Mouse (Mus musculus) spleen, adult 2 months (tissue): ENCODE data around the gene Tspan3.

Experiments used
- CTCF ChIP-seq: fragments of 200-500 bp; IDR thresholded peaks from 2 replicates; pipeline ENCODE4 v1.5.1; 2011; ENCODE audit warnings: mild to moderate bottlenecking, inconsistent platforms; ENCODE audit not compliant: insufficient read depth, insufficient read length, insufficient replicate concordance; ENCODE audit errors: extremely low read depth
- POLR2A ChIP-seq: fragments of 200-500 bp; IDR thresholded peaks from 2 replicates; pipeline ENCODE4 v1.6.1; 2011; ENCODE audit warnings: low read depth, low read length, inconsistent platforms

DNA sequence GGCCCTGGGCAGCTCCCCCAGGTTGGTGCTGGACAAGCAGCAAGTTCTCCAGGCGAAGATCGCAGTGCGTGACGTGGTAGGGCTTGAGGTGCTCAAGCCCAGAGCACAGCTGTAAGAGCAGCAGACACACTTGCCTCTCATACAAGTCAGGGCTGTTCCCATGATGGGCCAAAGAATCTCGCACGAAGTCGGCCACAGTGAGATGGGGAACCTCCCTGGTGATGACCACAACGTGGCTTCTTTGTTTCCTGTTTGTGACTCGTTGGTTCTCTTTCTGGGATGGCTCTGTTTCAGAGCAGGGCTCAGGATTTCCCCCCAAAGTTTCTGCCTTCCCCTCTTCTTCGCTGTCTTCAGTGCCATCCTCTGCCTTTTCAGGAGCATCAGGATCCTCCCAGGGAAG lies 41.8 kb upstream of the Tspan3 start:
- TF ChIP-seq CTCF (no peak), POLR2A (no peak)
